Mouse (Mus musculus) left cerebral cortex, adult 8-10 months (tissue): ENCODE results near the gene Cacna1b. TPM values are rescaled to one million over a fixed set of nuclear protein-coding genes. Genes with fewer than 3 reads are reported as not detected.

Experiments used
- DNase-seq, 2 experiments: peaks; one replicate each; pipeline ENCODE4 v3.0.0; 2022; ENCODE audit warnings: low spot score in 2 of 2
- total RNA-seq, 4 experiments: library from RNA; stranded (reverse); gene quantifications; 2 replicates each; pipeline ENCODE4 v1.2.4; 2022

Gene Cacna1b
- total RNA-seq, 4 experiments from 2014 or later: 72.0 to 83.7 (median 80.1) TPM

GRCm38 (mm10) chr2:24659150-24659775 is 103.7 kb downstream of the Cacna1b start:
- no peak for DNase-seq

- DNase-seq: no peak
Measured at GRCm38 (mm10) chr2:24648503-24648902, 114.4 kb downstream of the Cacna1b start.

GRCm38 (mm10) chr2:24646452-24647146 is 116.4 kb downstream of the Cacna1b start:
- DNase-seq: no peak

- DNase-seq: no peak
Measured at GRCm38 (mm10) chr2:24642834-24643233, 120.1 kb downstream of the Cacna1b start.

GRCm38 (mm10) chr2:24638102-24638954 is 124.6 kb downstream of the Cacna1b start:
- no peak for DNase-seq

GRCm38 (mm10) chr2:24633645-24634044 is 129.3 kb downstream of the Cacna1b start:
- no peak for DNase-seq

GRCm38 (mm10) chr2:24617141-24617540 is 145.8 kb downstream of the Cacna1b start:
- no peak for DNase-seq

GRCm38 (mm10) chr2:24609789-24610188 is 153.2 kb downstream of the Cacna1b start:
- peak in 1 of 2 experiments; percentile 77 for DNase-seq

GRCm38 (mm10) chr2:24608765-24609138 is 154.2 kb downstream of the Cacna1b start:
- DNase-seq: no peak

GRCm38 (mm10) chr2:24607905-24608764 is 154.8 kb downstream of the Cacna1b start:
- DNase-seq: no peak

- no peak for DNase-seq
Measured at GRCm38 (mm10) chr2:24606531-24606930, 156.4 kb downstream of the Cacna1b start.

- DNase-seq: no peak
Measured at GRCm38 (mm10) chr2:24605096-24605495, 157.9 kb downstream of the Cacna1b start.

GRCm38 (mm10) chr2:24589426-24589825 is 173.5 kb downstream of the Cacna1b start:
- no peak for DNase-seq

GRCm38 (mm10) chr2:24587999-24588398 is 175.0 kb downstream of the Cacna1b start:
- DNase-seq: no peak

GRCm38 (mm10) chr2:24574616-24575015 is 188.3 kb downstream of the Cacna1b start:
- peak; percentile 34 for DNase-seq

GRCm38 (mm10) chr2:24570917-24571316 is 192.0 kb downstream of the Cacna1b start:
- DNase-seq: no peak

- no peak for DNase-seq
Measured at GRCm38 (mm10) chr2:24568555-24568954, 194.4 kb downstream of the Cacna1b start.

GRCm38 (mm10) chr2:24562547-24563290 is 200.2 kb downstream of the Cacna1b start:
- DNase-seq: no peak

GRCm38 (mm10) chr2:24561946-24562345 is 201.0 kb downstream of the Cacna1b start:
- no peak for DNase-seq

- DNase-seq: no peak
Measured at GRCm38 (mm10) chr2:24560201-24560600, 202.8 kb downstream of the Cacna1b start.
